Mouse (Mus musculus): ENCODE results near the gene Usf1. TPM values are rescaled to one million over a fixed set of nuclear protein-coding genes. Genes with fewer than 3 reads are reported as not detected.

Usf1 gene
- total and polyA plus RNA-seq, 3 experiments: 37.4 to 73.7 (median 54.9) TPM

Other genes starting within 250 kb of the Usf1 start
Only the 20 nearest of the 24 such genes appear.
- gene Tomm40l, start 188.8 kb upstream of the Usf1 start, total RNA-seq (2012; rRNA removed): 37.1 and 37.6 TPM in 2 replicates
- 34.4 and 36.0 TPM in 2 replicates for gene Tomm40l, start 188.8 kb upstream of the Usf1 start, total RNA-seq (2014; rRNA removed)
- gene Tomm40l, start 188.8 kb upstream of the Usf1 start, polyA plus RNA-seq (2012; ENCODE audit: insufficient read length, low read depth): 24.7 and 32.8 TPM in 2 replicates
- 5.3 and 6.2 TPM in 2 replicates for gene Apoa2, start 186.3 kb upstream of the Usf1 start, total RNA-seq (2012; rRNA removed)
- gene Apoa2, start 186.3 kb upstream of the Usf1 start, total RNA-seq (2014; rRNA removed): 3.0 and 3.7 TPM in 2 replicates
- gene Apoa2, start 186.3 kb upstream of the Usf1 start, polyA plus RNA-seq (2012; ENCODE audit: insufficient read length, low read depth): 3.1 and 4.9 TPM in 2 replicates
- gene Fcer1g, start 176.9 kb upstream of the Usf1 start, total RNA-seq (2012; rRNA removed): 10.1 and 13.6 TPM in 2 replicates
- gene Fcer1g, start 176.9 kb upstream of the Usf1 start, total RNA-seq (2014; rRNA removed): 22.7 and 31.3 TPM in 2 replicates
- gene Fcer1g, start 176.9 kb upstream of the Usf1 start, polyA plus RNA-seq (2012; ENCODE audit: insufficient read length, low read depth): 35.6 and 51.2 TPM in 2 replicates
- gene Adamts4, start 160.9 kb upstream of the Usf1 start, total RNA-seq (2012; rRNA removed): 0.13 and 0.25 TPM in 2 replicates
- 0.04 and 0.08 TPM in 2 replicates for gene Adamts4, start 160.9 kb upstream of the Usf1 start, total RNA-seq (2014; rRNA removed)
- 0.09 and 0.19 TPM in 2 replicates for gene Adamts4, start 160.9 kb upstream of the Usf1 start, polyA plus RNA-seq (2012; ENCODE audit: insufficient read length, low read depth)
- gene Ndufs2, start 159.9 kb upstream of the Usf1 start, total RNA-seq (2012; rRNA removed): 244 and 265 TPM in 2 replicates
- 239 and 242 TPM in 2 replicates for gene Ndufs2, start 159.9 kb upstream of the Usf1 start, total RNA-seq (2014; rRNA removed)
- gene Ndufs2, start 159.9 kb upstream of the Usf1 start, polyA plus RNA-seq (2012; ENCODE audit: insufficient read length, low read depth): 242 and 264 TPM in 2 replicates
- gene B4galt3, start 141.0 kb upstream of the Usf1 start, total RNA-seq (2012; rRNA removed): 27.4 and 27.8 TPM in 2 replicates
- gene B4galt3, start 141.0 kb upstream of the Usf1 start, total RNA-seq (2014; rRNA removed): 18.3 and 19.3 TPM in 2 replicates
- 23.1 TPM in 2 replicates for gene B4galt3, start 141.0 kb upstream of the Usf1 start, polyA plus RNA-seq (2012; ENCODE audit: insufficient read length, low read depth)
- gene Ppox, start 130.1 kb upstream of the Usf1 start, total RNA-seq (2012; rRNA removed): 12.4 and 13.6 TPM in 2 replicates
- 10.5 and 13.7 TPM in 2 replicates for gene Ppox, start 130.1 kb upstream of the Usf1 start, total RNA-seq (2014; rRNA removed)
- gene Ppox, start 130.1 kb upstream of the Usf1 start, polyA plus RNA-seq (2012; ENCODE audit: insufficient read length, low read depth): 13.9 and 15.1 TPM in 2 replicates
- gene Usp21, start 123.3 kb upstream of the Usf1 start, total RNA-seq (2012; rRNA removed): 13.1 and 14.2 TPM in 2 replicates
- 7.1 and 8.5 TPM in 2 replicates for gene Usp21, start 123.3 kb upstream of the Usf1 start, total RNA-seq (2014; rRNA removed)
- gene Usp21, start 123.3 kb upstream of the Usf1 start, polyA plus RNA-seq (2012; ENCODE audit: insufficient read length, low read depth): 34.3 and 37.6 TPM in 2 replicates
- 98.4 and 120 TPM in 2 replicates for gene Ufc1, start 116.3 kb upstream of the Usf1 start, total RNA-seq (2012; rRNA removed)
- 115 and 121 TPM in 2 replicates for gene Ufc1, start 116.3 kb upstream of the Usf1 start, total RNA-seq (2014; rRNA removed)
- gene Ufc1, start 116.3 kb upstream of the Usf1 start, polyA plus RNA-seq (2012; ENCODE audit: insufficient read length, low read depth): 71.4 and 76.2 TPM in 2 replicates
- gene Dedd, start 82.2 kb upstream of the Usf1 start, total RNA-seq (2012; rRNA removed): 18.7 and 21.5 TPM in 2 replicates
- gene Dedd, start 82.2 kb upstream of the Usf1 start, total RNA-seq (2014; rRNA removed): 13.1 and 14.5 TPM in 2 replicates
- 34.5 and 35.8 TPM in 2 replicates for gene Dedd, start 82.2 kb upstream of the Usf1 start, polyA plus RNA-seq (2012; ENCODE audit: insufficient read length, low read depth)
- 40.8 and 41.0 TPM in 2 replicates for gene Nit1, start 65.7 kb upstream of the Usf1 start, total RNA-seq (2012; rRNA removed)
- 48.6 and 51.4 TPM in 2 replicates for gene Nit1, start 65.7 kb upstream of the Usf1 start, total RNA-seq (2014; rRNA removed)
- 39.5 and 42.4 TPM in 2 replicates for gene Nit1, start 65.7 kb upstream of the Usf1 start, polyA plus RNA-seq (2012; ENCODE audit: insufficient read length, low read depth)
- 25.2 and 28.2 TPM in 2 replicates for gene Pfdn2, start 65.6 kb upstream of the Usf1 start, total RNA-seq (2012; rRNA removed)
- 32.3 and 33.0 TPM in 2 replicates for gene Pfdn2, start 65.6 kb upstream of the Usf1 start, total RNA-seq (2014; rRNA removed)
- gene Pfdn2, start 65.6 kb upstream of the Usf1 start, polyA plus RNA-seq (2012; ENCODE audit: insufficient read length, low read depth): 292 and 408 TPM in 2 replicates
- 0.08 and 0.13 TPM in 2 replicates for gene Klhdc9, start 50.5 kb upstream of the Usf1 start, total RNA-seq (2012; rRNA removed)
- not detected in 2 replicates for gene Klhdc9, start 50.5 kb upstream of the Usf1 start, total RNA-seq (2014; rRNA removed)
- not detected in 2 replicates for gene Klhdc9, start 50.5 kb upstream of the Usf1 start, polyA plus RNA-seq (2012; ENCODE audit: insufficient read length, low read depth)
- gene Nectin4, start 41.2 kb upstream of the Usf1 start, total RNA-seq (2012; rRNA removed): 2.1 and 2.7 TPM in 2 replicates
- 0.22 and 0.30 TPM in 2 replicates for gene Nectin4, start 41.2 kb upstream of the Usf1 start, total RNA-seq (2014; rRNA removed)
- 0.49 and 0.52 TPM in 2 replicates for gene Nectin4, start 41.2 kb upstream of the Usf1 start, polyA plus RNA-seq (2012; ENCODE audit: insufficient read length, low read depth)
- 70.8 and 81.4 TPM in 2 replicates for gene Arhgap30, start 22.4 kb upstream of the Usf1 start, total RNA-seq (2012; rRNA removed)
- 52.0 and 55.9 TPM in 2 replicates for gene Arhgap30, start 22.4 kb upstream of the Usf1 start, total RNA-seq (2014; rRNA removed)
- 78.5 and 85.0 TPM in 2 replicates for gene Arhgap30, start 22.4 kb upstream of the Usf1 start, polyA plus RNA-seq (2012; ENCODE audit: insufficient read length, low read depth)
- 2.5 and 2.6 TPM in 2 replicates for gene Tstd1, start 7.6 kb downstream of the Usf1 start, total RNA-seq (2012; rRNA removed)
- 1.2 and 1.4 TPM in 2 replicates for gene Tstd1, start 7.6 kb downstream of the Usf1 start, total RNA-seq (2014; rRNA removed)
- 3.5 and 4.4 TPM in 2 replicates for gene Tstd1, start 7.6 kb downstream of the Usf1 start, polyA plus RNA-seq (2012; ENCODE audit: insufficient read length, low read depth)
- gene F11r, start 26.2 kb downstream of the Usf1 start, total RNA-seq (2012; rRNA removed): 1.6 and 1.8 TPM in 2 replicates
- gene F11r, start 26.2 kb downstream of the Usf1 start, total RNA-seq (2014; rRNA removed): 0.74 and 1.3 TPM in 2 replicates
- gene F11r, start 26.2 kb downstream of the Usf1 start, polyA plus RNA-seq (2012; ENCODE audit: insufficient read length, low read depth): 1.3 and 1.4 TPM in 2 replicates
- 5.4 and 5.9 TPM in 2 replicates for gene Alyref2, start 92.2 kb downstream of the Usf1 start, total RNA-seq (2012; rRNA removed)
- gene Alyref2, start 92.2 kb downstream of the Usf1 start, total RNA-seq (2014; rRNA removed): 4.2 and 4.6 TPM in 2 replicates
- 4.9 and 5.3 TPM in 2 replicates for gene Alyref2, start 92.2 kb downstream of the Usf1 start, polyA plus RNA-seq (2012; ENCODE audit: insufficient read length, low read depth)
- gene Itln1, start 124.0 kb downstream of the Usf1 start, total RNA-seq (2012; rRNA removed): not detected in 2 replicates
- not detected in 2 replicates for gene Itln1, start 124.0 kb downstream of the Usf1 start, total RNA-seq (2014; rRNA removed)
- not detected in 2 replicates for gene Itln1, start 124.0 kb downstream of the Usf1 start, polyA plus RNA-seq (2012; ENCODE audit: insufficient read length, low read depth)
- gene Cd244a, start 147.9 kb downstream of the Usf1 start, total RNA-seq (2012; rRNA removed): 0.21 and 0.34 TPM in 2 replicates
- gene Cd244a, start 147.9 kb downstream of the Usf1 start, total RNA-seq (2014; rRNA removed): 0.45 and 0.64 TPM in 2 replicates
- 0.41 and 0.74 TPM in 2 replicates for gene Cd244a, start 147.9 kb downstream of the Usf1 start, polyA plus RNA-seq (2012; ENCODE audit: insufficient read length, low read depth)